Mouse (Mus musculus) CH12F3 (cell line): ENCODE results near the gene Klhl4.

Experiments
- in situ Hi-C: fragments of 300-500 bp; cut with MboI; formaldehyde crosslinking; loops from 2 replicates; pipeline ENCODE4 v1.14.3; 2020; ENCODE audit warnings: low sequenced_read_pairs

The Klhl4 gene

GRCm38 (mm10) chrX:114473782-114474731 lies at the start of gene Klhl4:
Gene Klhl4, plus strand, starts transcription at chrX:114474333.
- in situ Hi-C loops, result no loop called here

- in situ Hi-C loops, result no loop called here
Observed at GRCm38 (mm10) chrX:114484153-114484552, 10.0 kb downstream of the Klhl4 start.

- in situ Hi-C loops, result no loop called here
Observed at GRCm38 (mm10) chrX:114486691-114487090, 12.6 kb downstream of the Klhl4 start.

GRCm38 (mm10) chrX:114558141-114558540 lies 84.0 kb downstream of the Klhl4 start:
- in situ Hi-C loops, result no loop called here

- in situ Hi-C loops, result no loop called here
Observed at GRCm38 (mm10) chrX:114582311-114582710, 108.2 kb downstream of the Klhl4 start.
